Mouse (Mus musculus): ENCODE measurements around the gene Sfr1. TPM values are rescaled to one million over a fixed set of nuclear protein-coding genes. Genes with fewer than 3 reads are reported as not detected.
A peak's percentile ranks its signal among the peaks of the same experiment; 100 is the strongest.

The Sfr1 gene
- polyA plus RNA-seq, 1 experiment from 2014 or later: 181 TPM

DNA sequence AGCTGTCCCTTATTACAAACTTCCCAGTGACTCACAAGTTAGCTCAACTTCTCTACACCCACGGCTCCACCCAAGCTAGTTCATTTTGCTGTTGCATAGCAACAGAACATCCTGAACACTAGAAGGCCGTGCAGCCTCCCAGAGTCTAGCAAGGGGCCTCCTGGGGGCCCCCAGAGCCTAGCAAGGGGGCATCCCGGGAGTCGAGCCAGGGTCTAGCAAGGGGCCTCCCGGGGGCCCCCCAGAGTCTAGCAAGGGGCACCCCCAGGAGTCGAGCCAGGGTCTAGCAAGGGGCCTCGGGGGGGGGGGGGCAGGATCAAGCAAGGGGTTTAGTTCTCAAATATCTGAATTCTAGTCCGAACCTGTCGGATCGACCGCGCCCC, 801 bp upstream of the Sfr1 start:
- 0% methylated on average over 12 of the region's 12 CpGs for WGBS
- Histone ChIP-seq H3K4me3 (ENCODE audit: low read depth, low read length) (peak overlapping the region; percentile 71), H3K9ac (ENCODE audit: low read length) (peak overlapping the region; percentile 76), H3K27ac (replicated peaks) (peak overlapping the region; percentile 99), H3K9me3 (ENCODE audit: control insufficient read depth, low read length) (no peaks in the 10 kb centered on the region), H3K27me3 (ENCODE audit: control insufficient read depth, insufficient read depth, low read length) (no peaks in the 10 kb centered on the region), H3K36me3 (ENCODE audit: control insufficient read depth, insufficient read depth, low read length) (peaks cover 2% of the 10 kb centered on the region; the same call in 1 of the 2 replicates), H3K4me2 (replicated peaks; ENCODE audit: low read depth) (peak overlapping the region; percentile 61), H3K4me1 (replicated peaks; ENCODE audit: control insufficient read depth, insufficient read depth) (0 out of 2 replicates have a peak, but pooled peaks cover 2% of the 10 kb centered on the region)
- TF ChIP-seq EP300 (optimal IDR thresholded peaks at IDR 0.05) (no peak), CTCF (IDR thresholded peaks at IDR 0.05; ENCODE audit: low read depth) (no peak)
- DNase-seq (ENCODE audit: low spot score): peak; percentile 84
- ATAC-seq (ENCODE audit: low FRiP score, low TSS enrichment): peak; percentile 82

- H3K27ac ChIP-seq (replicated peaks): peak overlapping the region; percentile 99
- H3K36me3 ChIP-seq (ENCODE audit: control insufficient read depth, insufficient read depth, low read length): peaks cover 6% of the 10 kb centered on the region; the same call in 1 of the 2 replicates
- 0 out of 2 replicates have a peak, but pooled peaks cover 2% of the 10 kb centered on the region for H3K4me1 ChIP-seq (replicated peaks; ENCODE audit: control insufficient read depth, insufficient read depth)
- DNase-seq (ENCODE audit: low spot score): peak; percentile 78
- no peaks in the 10 kb centered on the region for H3K9me3 ChIP-seq (ENCODE audit: control insufficient read depth, low read length)
- peak overlapping the region; percentile 44 for H3K4me2 ChIP-seq (replicated peaks; ENCODE audit: low read depth)
- WGBS: 0% methylated on average over 11 of the region's 15 CpGs
- TF ChIP-seq EP300 (optimal IDR thresholded peaks at IDR 0.05) (no peak), CTCF (IDR thresholded peaks at IDR 0.05; ENCODE audit: low read depth) (no peak)
- H3K9ac ChIP-seq (ENCODE audit: low read length): peak overlapping the region; percentile 79
- no peaks in the 10 kb centered on the region for H3K27me3 ChIP-seq (ENCODE audit: control insufficient read depth, insufficient read depth, low read length)
- ATAC-seq (ENCODE audit: low FRiP score, low TSS enrichment): 0 out of 2 replicates have a peak, but pooled peaks have one; percentile 10
- peak overlapping the region; percentile 71 for H3K4me3 ChIP-seq (ENCODE audit: low read depth, low read length)
Measured at GRCm38 (mm10) chr19:47731931-47732330, 449 bp downstream of the Sfr1 start.

GRCm38 (mm10) chr19:47747072-47747471, 15.6 kb downstream of the Sfr1 start:
- Histone ChIP-seq H3K4me1 (replicated peaks; ENCODE audit: control insufficient read depth, insufficient read depth) (no peaks in the 10 kb centered on the region), H3K27me3 (ENCODE audit: control insufficient read depth, insufficient read depth, low read length) (no peaks in the 10 kb centered on the region), H3K27ac (replicated peaks) (no peak overlapping the region), H3K4me2 (replicated peaks; ENCODE audit: low read depth) (no peak overlapping the region), H3K36me3 (ENCODE audit: control insufficient read depth, insufficient read depth, low read length) (no peaks in the 10 kb centered on the region), H3K9me3 (ENCODE audit: control insufficient read depth, low read length) (no peaks in the 10 kb centered on the region), H3K9ac (ENCODE audit: low read length) (no peak overlapping the region), H3K4me3 (ENCODE audit: low read depth, low read length) (no peak overlapping the region)
- TF ChIP-seq CTCF (IDR thresholded peaks at IDR 0.05; ENCODE audit: low read depth) (no peak), EP300 (optimal IDR thresholded peaks at IDR 0.05) (no peak)
- ATAC-seq (ENCODE audit: low FRiP score, low TSS enrichment) (no peak), DNase-seq (ENCODE audit: low spot score) (no peak)
- WGBS: 100% methylated on average over 2 of the region's 2 CpGs

DNA sequence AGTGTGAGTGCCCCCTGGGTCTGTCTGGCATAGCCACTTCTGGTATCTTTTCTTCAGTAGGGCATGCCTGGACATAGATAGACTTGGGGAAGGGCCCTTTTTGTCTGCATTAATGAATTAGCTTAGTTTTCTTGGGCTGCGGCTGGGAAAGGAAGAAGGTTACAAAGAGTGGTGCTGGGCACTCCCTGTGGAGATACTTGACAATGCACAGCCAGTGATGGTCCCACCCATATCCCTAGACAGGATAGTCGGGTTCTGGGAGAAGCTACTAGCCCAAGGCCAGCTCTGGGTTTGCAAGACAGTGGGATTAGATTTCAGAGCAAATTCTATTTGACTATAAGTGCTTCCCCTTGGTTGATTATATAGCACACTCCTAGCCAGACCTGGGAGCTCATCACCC, 17.5 kb downstream of the Sfr1 start:
- H3K4me3 ChIP-seq (ENCODE audit: low read depth, low read length): no peak overlapping the region
- no peaks in the 10 kb centered on the region for H3K9me3 ChIP-seq (ENCODE audit: control insufficient read depth, low read length)
- no peaks in the 10 kb centered on the region for H3K4me1 ChIP-seq (replicated peaks; ENCODE audit: control insufficient read depth, insufficient read depth)
- no peak overlapping the region for H3K27ac ChIP-seq (replicated peaks)
- TF ChIP-seq EP300 (optimal IDR thresholded peaks at IDR 0.05): no peak
- TF ChIP-seq CTCF (IDR thresholded peaks at IDR 0.05; ENCODE audit: low read depth): no peak
- ATAC-seq (ENCODE audit: low FRiP score, low TSS enrichment) (no peak), DNase-seq (ENCODE audit: low spot score) (no peak)
- no peak overlapping the region for H3K4me2 ChIP-seq (replicated peaks; ENCODE audit: low read depth)
- H3K9ac ChIP-seq (ENCODE audit: low read length): no peak overlapping the region
- H3K36me3 ChIP-seq (ENCODE audit: control insufficient read depth, insufficient read depth, low read length): no peaks in the 10 kb centered on the region
- 70% methylated on average over 2 of the region's 2 CpGs for WGBS
- H3K27me3 ChIP-seq (ENCODE audit: control insufficient read depth, insufficient read depth, low read length): no peaks in the 10 kb centered on the region

- DNase-seq (ENCODE audit: low spot score) (no peak), ATAC-seq (ENCODE audit: low FRiP score, low TSS enrichment) (no peak)
- no peaks in the 10 kb centered on the region for H3K4me1 ChIP-seq (replicated peaks; ENCODE audit: control insufficient read depth, insufficient read depth)
- TF ChIP-seq CTCF (IDR thresholded peaks at IDR 0.05; ENCODE audit: low read depth) (no peak), EP300 (optimal IDR thresholded peaks at IDR 0.05) (no peak)
- no peak overlapping the region for H3K4me2 ChIP-seq (replicated peaks; ENCODE audit: low read depth)
- WGBS: 79% methylated on average over 5 of the region's 5 CpGs
- H3K36me3 ChIP-seq (ENCODE audit: control insufficient read depth, insufficient read depth, low read length): no peaks in the 10 kb centered on the region
- no peak overlapping the region for H3K4me3 ChIP-seq (ENCODE audit: low read depth, low read length)
- H3K27me3 ChIP-seq (ENCODE audit: control insufficient read depth, insufficient read depth, low read length): no peaks in the 10 kb centered on the region
- no peaks in the 10 kb centered on the region for H3K9me3 ChIP-seq (ENCODE audit: control insufficient read depth, low read length)
- H3K27ac ChIP-seq (replicated peaks): no peak overlapping the region
- H3K9ac ChIP-seq (ENCODE audit: low read length): no peak overlapping the region
Measured at GRCm38 (mm10) chr19:47750391-47750790, 18.9 kb downstream of the Sfr1 start.

GRCm38 (mm10) chr19:47752456-47752855, 21.0 kb downstream of the Sfr1 start:
- TF ChIP-seq EP300 (optimal IDR thresholded peaks at IDR 0.05): no peak
- no peak for TF ChIP-seq CTCF (IDR thresholded peaks at IDR 0.05; ENCODE audit: low read depth)
- Histone ChIP-seq H3K27me3 (ENCODE audit: control insufficient read depth, insufficient read depth, low read length) (no peaks in the 10 kb centered on the region), H3K4me1 (replicated peaks; ENCODE audit: control insufficient read depth, insufficient read depth) (no peaks in the 10 kb centered on the region), H3K36me3 (ENCODE audit: control insufficient read depth, insufficient read depth, low read length) (no peaks in the 10 kb centered on the region), H3K4me3 (ENCODE audit: low read depth, low read length) (no peak overlapping the region), H3K27ac (replicated peaks) (no peak overlapping the region), H3K9ac (ENCODE audit: low read length) (no peak overlapping the region), H3K9me3 (ENCODE audit: control insufficient read depth, low read length) (no peaks in the 10 kb centered on the region), H3K4me2 (replicated peaks; ENCODE audit: low read depth) (no peak overlapping the region)
- no peak for ATAC-seq (ENCODE audit: low FRiP score, low TSS enrichment)
- no peak for DNase-seq (ENCODE audit: low spot score)
- WGBS: 81% methylated on average over 9 of the region's 9 CpGs

Measured in stomach, postnatal 0 days (tissue).